Mouse (Mus musculus) R1 (cell line): ENCODE measurements around the gene Hey2.

Experiments used
- DNase-seq: peaks from one replicate; pipeline ENCODE4 v3.0.0-alpha.2; 2018; ENCODE audit warnings: low read depth, low spot score

The Hey2 gene

GRCm38 (mm10) chr10:30791016-30791415 is 51.6 kb downstream of the Hey2 start:
- no peak for DNase-seq

GRCm38 (mm10) chr10:30789521-30789920 is 53.1 kb downstream of the Hey2 start:
- DNase-seq: no peak

GRCm38 (mm10) chr10:30788340-30788721 is 54.3 kb downstream of the Hey2 start:
- no peak for DNase-seq

- DNase-seq: peak; percentile 10
Measured at GRCm38 (mm10) chr10:30787684-30788339, 54.8 kb downstream of the Hey2 start.

GRCm38 (mm10) chr10:30786103-30786754 is 56.4 kb downstream of the Hey2 start:
- peak; percentile 45 for DNase-seq
